Mouse (Mus musculus): ENCODE data around the gene Alkbh6. TPM values are rescaled to one million over a fixed set of nuclear protein-coding genes. Genes with fewer than 3 reads are reported as not detected.

Alkbh6 gene
- polyA plus RNA-seq, 1 experiment from 2014 or later = 127 TPM

GRCm38 (mm10) chr7:30279951-30280669 lies 28.4 kb upstream of the Alkbh6 start, which contains the start of the genes Thap8 and Wdr62:
Thap8 (plus strand) TSS chr7:30280094.
Wdr62 (minus strand) TSS chr7:30280419.
- Histone ChIP-seq H3K4me3 (ENCODE audit: low read depth, low read length) (peak within 1 kb of the TSS; percentile 69), H3K9ac (ENCODE audit: low read depth, low read length) (peak within 1 kb of the TSS; percentile 82), H3K9me3 (replicated peaks; ENCODE audit: control insufficient read depth, low read length, poor library complexity, severe bottlenecking) (no peaks in the 10 kb centered on the region), H3K36me3 (ENCODE audit: control insufficient read depth, insufficient read depth, low read length) (no peaks in the 10 kb centered on the region), H3K27ac (ENCODE audit: low read length) (peak within 1 kb of the TSS; percentile 98), H3K27me3 (ENCODE audit: control insufficient read depth, insufficient read depth, low read depth, low read length) (no peaks in the 10 kb centered on the region), H3K4me2 (ENCODE audit: low read length) (peak within 1 kb of the TSS; percentile 97), H3K4me1 (ENCODE audit: control insufficient read depth, insufficient read depth, low read length) (peaks cover 6% of the 10 kb centered on the region; the same call in 1 of the 2 replicates)
- under 1% methylated on average over 49 of the region's 49 CpGs for WGBS
- ATAC-seq = peak; percentile 97

- no peaks in the 10 kb centered on the region for H3K27me3 ChIP-seq (ENCODE audit: control insufficient read depth, insufficient read depth, low read depth, low read length)
- peak overlapping the region; percentile 69 for H3K4me3 ChIP-seq (ENCODE audit: low read depth, low read length)
- H3K4me2 ChIP-seq (ENCODE audit: low read length) = peak overlapping the region; percentile 97
- peak overlapping the region; percentile 98 for H3K27ac ChIP-seq (ENCODE audit: low read length)
- H3K4me1 ChIP-seq (ENCODE audit: control insufficient read depth, insufficient read depth, low read length) = peaks cover 6% of the 10 kb centered on the region; the same call in 1 of the 2 replicates
- H3K36me3 ChIP-seq (ENCODE audit: control insufficient read depth, insufficient read depth, low read length) = no peaks in the 10 kb centered on the region
- ATAC-seq = peak; percentile 90
- no peaks in the 10 kb centered on the region for H3K9me3 ChIP-seq (replicated peaks; ENCODE audit: control insufficient read depth, low read length, poor library complexity, severe bottlenecking)
- peak overlapping the region; percentile 82 for H3K9ac ChIP-seq (ENCODE audit: low read depth, low read length)
- under 1% methylated on average over 20 of the region's 20 CpGs for WGBS
Measured at GRCm38 (mm10) chr7:30280670-30281138, 27.8 kb upstream of the Alkbh6 start.

- H3K36me3 ChIP-seq (ENCODE audit: control insufficient read depth, insufficient read depth, low read length) = no peaks in the 10 kb centered on the region
- H3K9me3 ChIP-seq (replicated peaks; ENCODE audit: control insufficient read depth, low read length, poor library complexity, severe bottlenecking) = no peaks in the 10 kb centered on the region
- no peak overlapping the region for H3K9ac ChIP-seq (ENCODE audit: low read depth, low read length)
- peak overlapping the region; percentile 98 for H3K27ac ChIP-seq (ENCODE audit: low read length)
- H3K4me2 ChIP-seq (ENCODE audit: low read length) = peak overlapping the region; percentile 97
- no peak overlapping the region; the same call in 1 of the 2 replicates for H3K4me3 ChIP-seq (ENCODE audit: low read depth, low read length)
- no peak for ATAC-seq
- 85% methylated on average over 4 of the region's 4 CpGs for WGBS
- H3K4me1 ChIP-seq (ENCODE audit: control insufficient read depth, insufficient read depth, low read length) = peaks cover 6% of the 10 kb centered on the region; the same call in 1 of the 2 replicates
- H3K27me3 ChIP-seq (ENCODE audit: control insufficient read depth, insufficient read depth, low read depth, low read length) = no peaks in the 10 kb centered on the region
Measured at GRCm38 (mm10) chr7:30281522-30281921, 27.0 kb upstream of the Alkbh6 start.

DNA sequence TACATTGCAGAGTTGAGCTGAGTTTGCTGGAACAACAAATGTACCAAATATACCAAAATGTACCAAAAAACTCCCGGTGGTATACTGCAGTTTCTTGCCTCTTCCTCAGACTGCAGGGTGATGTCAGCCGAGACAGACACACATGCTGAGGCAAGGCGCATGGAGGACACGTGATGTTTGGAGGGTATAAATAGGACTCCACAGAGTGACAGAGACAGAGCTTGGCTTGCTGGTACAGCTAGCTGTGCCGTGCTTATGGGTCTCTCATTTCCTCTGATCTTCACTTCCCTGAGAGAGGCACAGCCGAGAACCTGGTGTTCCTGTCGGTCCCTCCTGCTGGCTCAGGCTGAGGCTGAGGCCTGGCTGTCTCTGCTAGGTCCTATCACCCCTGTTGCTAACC lies 25.8 kb upstream of the Alkbh6 start:
- Histone ChIP-seq H3K9me3 (replicated peaks; ENCODE audit: control insufficient read depth, low read length, poor library complexity, severe bottlenecking) (no peaks in the 10 kb centered on the region), H3K4me1 (ENCODE audit: control insufficient read depth, insufficient read depth, low read length) (peaks cover 6% of the 10 kb centered on the region; the same call in 1 of the 2 replicates), H3K9ac (ENCODE audit: low read depth, low read length) (no peak overlapping the region), H3K4me2 (ENCODE audit: low read length) (no peak overlapping the region), H3K27ac (ENCODE audit: low read length) (no peak overlapping the region), H3K36me3 (ENCODE audit: control insufficient read depth, insufficient read depth, low read length) (no peaks in the 10 kb centered on the region), H3K27me3 (ENCODE audit: control insufficient read depth, insufficient read depth, low read depth, low read length) (no peaks in the 10 kb centered on the region), H3K4me3 (ENCODE audit: low read depth, low read length) (no peak overlapping the region)
- 84% methylated on average over 7 of the region's 7 CpGs for WGBS
- ATAC-seq = no peak

DNA sequence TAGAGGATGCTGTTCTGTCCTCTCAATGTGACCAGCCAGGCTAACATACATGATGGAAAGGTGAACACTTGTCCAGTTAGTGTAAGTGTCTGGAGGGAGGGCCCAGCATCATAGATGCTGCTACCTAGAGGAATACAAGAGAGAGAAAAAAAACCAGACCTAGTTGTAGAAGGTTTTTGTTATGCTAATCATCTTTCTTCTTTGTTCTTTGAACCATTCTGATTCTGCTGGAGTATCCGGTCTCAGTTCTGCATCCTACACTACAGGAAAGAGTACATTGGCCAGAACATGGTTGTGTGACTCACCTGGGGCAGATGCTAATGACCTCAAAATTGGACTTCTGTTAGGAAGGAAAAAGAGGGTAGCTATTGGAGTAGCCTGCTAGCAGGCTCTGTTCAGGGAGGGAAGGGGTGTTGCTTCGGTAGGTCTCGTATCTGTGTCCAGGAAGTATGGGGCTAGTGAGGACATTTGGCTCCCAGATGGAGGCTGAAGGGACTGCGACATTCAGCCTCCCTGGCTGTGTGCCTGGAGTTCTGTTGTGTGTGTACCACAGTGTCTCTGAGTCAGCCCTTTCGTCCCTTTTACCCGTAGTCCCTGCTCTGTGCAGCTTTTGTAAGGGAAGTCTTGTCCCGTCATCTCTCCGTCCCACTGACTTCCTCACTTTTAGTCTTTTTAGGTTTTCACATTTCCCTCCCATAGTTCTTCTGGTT lies 21.7 kb upstream of the Alkbh6 start:
- H3K27me3 ChIP-seq (ENCODE audit: control insufficient read depth, insufficient read depth, low read depth, low read length) = no peaks in the 10 kb centered on the region
- no peaks in the 10 kb centered on the region for H3K36me3 ChIP-seq (ENCODE audit: control insufficient read depth, insufficient read depth, low read length)
- H3K9me3 ChIP-seq (replicated peaks; ENCODE audit: control insufficient read depth, low read length, poor library complexity, severe bottlenecking) = no peaks in the 10 kb centered on the region
- no peak overlapping the region for H3K27ac ChIP-seq (ENCODE audit: low read length)
- ATAC-seq = no peak
- H3K9ac ChIP-seq (ENCODE audit: low read depth, low read length) = no peak overlapping the region
- 66% methylated on average over 8 of the region's 8 CpGs for WGBS
- no peak overlapping the region for H3K4me2 ChIP-seq (ENCODE audit: low read length)
- no peak overlapping the region for H3K4me3 ChIP-seq (ENCODE audit: low read depth, low read length)
- peaks cover 5% of the 10 kb centered on the region; the same call in 1 of the 2 replicates for H3K4me1 ChIP-seq (ENCODE audit: control insufficient read depth, insufficient read depth, low read length)

GRCm38 (mm10) chr7:30288046-30288445 lies 20.5 kb upstream of the Alkbh6 start:
- Histone ChIP-seq H3K4me3 (ENCODE audit: low read depth, low read length) (no peak overlapping the region), H3K9ac (ENCODE audit: low read depth, low read length) (no peak overlapping the region), H3K9me3 (replicated peaks; ENCODE audit: control insufficient read depth, low read length, poor library complexity, severe bottlenecking) (no peaks in the 10 kb centered on the region), H3K27me3 (ENCODE audit: control insufficient read depth, insufficient read depth, low read depth, low read length) (no peaks in the 10 kb centered on the region), H3K4me1 (ENCODE audit: control insufficient read depth, insufficient read depth, low read length) (peaks cover 12% of the 10 kb centered on the region), H3K27ac (ENCODE audit: low read length) (no peak overlapping the region), H3K4me2 (ENCODE audit: low read length) (no peak overlapping the region), H3K36me3 (ENCODE audit: control insufficient read depth, insufficient read depth, low read length) (no peaks in the 10 kb centered on the region)
- 67% methylated on average over 6 of the region's 6 CpGs for WGBS
- ATAC-seq = no peak

GRCm38 (mm10) chr7:30289071-30289713 lies 19.3 kb upstream of the Alkbh6 start:
- ATAC-seq = no peak
- H3K4me2 ChIP-seq (ENCODE audit: low read length) = no peak overlapping the region
- H3K27ac ChIP-seq (ENCODE audit: low read length) = no peak overlapping the region
- H3K36me3 ChIP-seq (ENCODE audit: control insufficient read depth, insufficient read depth, low read length) = no peaks in the 10 kb centered on the region
- no peak overlapping the region for H3K4me3 ChIP-seq (ENCODE audit: low read depth, low read length)
- H3K4me1 ChIP-seq (ENCODE audit: control insufficient read depth, insufficient read depth, low read length) = peaks cover 21% of the 10 kb centered on the region
- H3K9me3 ChIP-seq (replicated peaks; ENCODE audit: control insufficient read depth, low read length, poor library complexity, severe bottlenecking) = no peaks in the 10 kb centered on the region
- no peak overlapping the region for H3K9ac ChIP-seq (ENCODE audit: low read depth, low read length)
- no peaks in the 10 kb centered on the region for H3K27me3 ChIP-seq (ENCODE audit: control insufficient read depth, insufficient read depth, low read depth, low read length)
- 71% methylated on average over 7 of the region's 7 CpGs for WGBS

DNA sequence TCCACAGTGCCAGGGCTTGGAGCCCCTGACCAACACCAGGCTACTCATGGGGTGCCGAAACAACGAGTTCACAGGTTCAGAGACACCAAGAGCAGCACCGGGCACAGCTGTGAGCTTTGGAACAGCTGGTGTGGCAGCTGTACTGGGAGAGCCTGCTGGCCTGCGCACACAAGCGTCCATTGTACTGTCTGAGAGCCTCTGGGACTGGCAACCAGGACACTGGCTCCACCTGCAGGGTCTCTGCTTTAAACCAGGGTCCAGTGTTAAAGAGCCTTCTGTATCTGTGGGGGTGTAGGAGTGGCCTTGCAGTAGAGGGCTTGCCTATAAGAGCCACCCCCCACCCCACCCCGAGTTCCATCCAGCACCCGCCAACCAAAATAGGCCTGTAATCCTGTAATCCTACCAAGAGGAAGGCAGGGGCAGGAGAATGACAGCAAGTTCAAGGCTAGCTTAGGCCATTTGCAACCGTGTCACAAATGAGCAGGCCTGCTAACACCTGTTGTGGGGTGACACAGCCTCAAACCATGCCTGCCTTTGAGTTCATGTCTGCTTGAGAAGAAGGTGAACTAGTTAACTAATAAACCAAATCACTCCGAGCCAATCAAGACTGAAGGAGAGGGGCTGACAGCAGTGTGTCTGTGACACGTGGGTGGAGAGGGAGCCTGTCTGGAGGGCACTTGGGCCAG lies 18.7 kb upstream of the Alkbh6 start:
- WGBS = 47% methylated on average over 10 of the region's 10 CpGs
- H3K4me2 ChIP-seq (ENCODE audit: low read length) = no peak overlapping the region
- H3K4me3 ChIP-seq (ENCODE audit: low read depth, low read length) = no peak overlapping the region
- ATAC-seq = no peak; the same call in 1 of the 2 replicates
- no peak overlapping the region for H3K27ac ChIP-seq (ENCODE audit: low read length)
- no peaks in the 10 kb centered on the region for H3K9me3 ChIP-seq (replicated peaks; ENCODE audit: control insufficient read depth, low read length, poor library complexity, severe bottlenecking)
- no peak overlapping the region for H3K9ac ChIP-seq (ENCODE audit: low read depth, low read length)
- H3K27me3 ChIP-seq (ENCODE audit: control insufficient read depth, insufficient read depth, low read depth, low read length) = no peaks in the 10 kb centered on the region
- H3K36me3 ChIP-seq (ENCODE audit: control insufficient read depth, insufficient read depth, low read length) = no peaks in the 10 kb centered on the region
- H3K4me1 ChIP-seq (ENCODE audit: control insufficient read depth, insufficient read depth, low read length) = peaks cover 28% of the 10 kb centered on the region
